Mouse (Mus musculus): ENCODE measurements at regions not wholly inside any gene's neighbourhood (a gene's known extent, or its start where the extent isn't known, plus 50 kb on each side); places are given as distances from the start of the nearest gene placed in this dataset.

GRCm38 (mm10) chr9:47432715-47433114 is 97.3 kb upstream of the Cadm1 start:
- in situ Hi-C loops (cut with MboI, MseI): no loop called here

DNA sequence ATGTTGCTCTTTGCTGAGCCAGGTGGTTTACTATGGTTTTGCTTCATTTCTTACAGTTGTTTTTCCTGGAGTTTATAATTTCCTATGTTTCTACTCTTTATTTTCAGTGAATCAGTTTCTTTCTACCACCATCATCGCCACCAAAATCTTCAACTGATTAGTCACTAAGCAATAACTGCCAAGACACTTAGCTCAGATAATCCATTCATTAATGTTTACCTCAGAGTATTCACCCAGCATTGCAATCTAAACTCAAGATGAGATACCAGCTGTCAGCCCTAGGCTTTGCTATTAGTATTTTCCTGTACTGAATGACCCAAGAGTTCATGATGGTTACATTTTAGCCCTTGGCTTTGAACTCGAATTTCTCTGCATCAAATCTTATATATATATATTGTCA is 96.8 kb upstream of the Cadm1 start:
- in situ Hi-C loops (cut with MboI, MseI): no loop called here

- in situ Hi-C loops (cut with MboI, MseI): no loop called here
Measured at GRCm38 (mm10) chr9:47434091-47434490, 95.9 kb upstream of the Cadm1 start.

DNA sequence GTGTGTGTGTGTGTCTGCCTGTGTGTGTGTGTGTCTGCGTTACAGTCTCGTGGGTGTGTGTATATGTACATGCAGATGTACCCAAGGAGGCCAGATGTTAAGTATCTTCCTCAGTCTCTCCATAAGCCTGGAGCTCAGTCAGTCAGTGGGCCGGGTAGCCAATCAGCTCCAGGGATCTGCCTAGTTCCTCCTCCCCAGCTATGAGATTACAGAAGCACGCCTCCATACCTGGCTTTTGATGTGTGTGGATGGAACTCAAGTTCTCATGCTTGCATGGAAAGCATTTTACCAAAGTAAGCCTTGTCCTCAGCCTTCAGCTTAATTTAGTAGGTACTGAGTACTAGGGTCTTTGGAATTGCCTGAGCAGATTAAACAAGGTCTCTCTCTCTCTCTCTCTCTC is 91.0 kb upstream of the Cadm1 start:
- in situ Hi-C loops (cut with MboI, MseI): no loop called here

DNA sequence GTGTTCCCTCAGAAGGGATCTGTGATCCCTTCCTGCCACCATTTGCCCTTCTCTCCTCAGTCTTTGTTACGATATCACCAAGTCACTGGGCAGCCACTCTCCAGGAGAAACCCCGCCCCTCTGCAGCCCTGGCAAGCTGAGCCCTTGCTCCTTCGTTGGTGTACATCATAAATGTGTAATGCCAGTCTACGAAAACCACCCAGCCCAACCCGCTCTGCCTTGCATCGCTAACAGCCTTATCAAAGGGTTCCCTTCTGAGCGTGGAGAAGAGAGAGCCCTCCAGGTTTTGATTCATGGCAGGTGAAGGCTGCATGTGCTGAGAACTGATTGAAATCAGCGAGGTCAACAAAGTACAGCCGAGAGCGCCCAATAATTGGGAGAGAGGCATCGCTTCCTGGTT is 90.5 kb upstream of the Cadm1 start:
- in situ Hi-C loops (cut with MboI, MseI): no loop called here

- in situ Hi-C loops (cut with MboI, MseI): no loop called here
Measured at GRCm38 (mm10) chr9:47440128-47440527, 89.8 kb upstream of the Cadm1 start.

DNA sequence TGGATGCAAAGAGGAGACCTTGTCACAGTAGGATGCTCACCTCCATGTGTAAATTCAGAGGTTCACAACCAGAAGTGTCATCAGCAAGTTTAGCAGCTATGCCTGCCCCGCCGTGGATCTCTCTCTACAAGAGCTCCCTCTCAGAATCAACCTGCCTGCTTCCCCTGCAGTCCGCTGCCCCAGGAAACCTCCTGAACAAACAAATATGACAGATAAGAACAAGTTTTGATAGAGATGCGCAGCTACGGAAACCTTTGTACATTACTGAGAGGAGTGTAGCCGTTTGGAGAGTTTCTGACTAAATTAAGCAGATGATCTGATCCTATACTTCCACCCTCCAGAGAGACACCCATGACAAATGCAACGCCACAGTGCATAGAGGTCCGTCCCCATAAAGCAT is 88.8 kb upstream of the Cadm1 start:
- in situ Hi-C loops (cut with MboI, MseI): no loop called here

- in situ Hi-C loops (cut with MboI, MseI): no loop called here
Measured at GRCm38 (mm10) chr9:47444168-47444567, 85.8 kb upstream of the Cadm1 start.

DNA sequence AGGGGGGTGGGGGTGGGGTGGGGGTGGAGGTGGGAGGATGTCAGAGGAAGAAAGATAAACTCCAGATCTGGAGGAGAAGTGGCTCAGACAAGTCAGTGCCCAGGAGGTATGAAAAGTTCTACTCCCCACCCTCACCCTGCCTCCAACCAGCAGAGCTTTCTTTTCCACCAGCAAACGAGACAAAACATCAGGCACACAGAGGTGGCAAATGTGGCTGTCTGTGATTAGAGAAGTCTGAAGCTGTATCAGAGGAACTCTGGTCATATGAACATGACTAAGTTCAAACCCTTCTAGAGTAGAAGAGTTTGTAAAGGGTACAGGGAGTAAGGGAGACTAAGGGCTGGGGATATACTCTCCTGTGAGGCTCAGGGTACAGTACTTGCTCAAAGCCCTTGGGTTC is 85.2 kb upstream of the Cadm1 start:
- in situ Hi-C loops (cut with MboI, MseI): no loop called here

DNA sequence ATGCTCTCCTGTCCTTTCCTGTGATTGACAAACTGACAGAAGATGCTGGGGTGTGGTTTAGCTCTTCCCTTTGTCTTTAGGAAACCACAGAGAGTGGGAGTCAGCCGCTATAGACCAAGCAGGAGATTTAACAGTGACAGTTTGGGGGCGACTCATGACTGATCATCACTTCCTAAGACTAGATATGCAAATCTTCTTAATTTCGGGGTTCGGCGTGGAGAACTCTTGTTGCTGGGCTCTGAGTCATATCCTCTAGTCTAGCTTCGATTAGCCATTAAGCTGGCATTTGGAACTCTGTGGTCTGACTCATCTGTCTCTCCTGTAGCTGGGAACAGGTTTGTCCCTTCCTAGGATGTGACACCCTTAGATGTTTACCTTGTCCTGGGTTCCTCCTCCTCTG is 84.6 kb upstream of the Cadm1 start:
- in situ Hi-C loops (cut with MboI, MseI): no loop called here

DNA sequence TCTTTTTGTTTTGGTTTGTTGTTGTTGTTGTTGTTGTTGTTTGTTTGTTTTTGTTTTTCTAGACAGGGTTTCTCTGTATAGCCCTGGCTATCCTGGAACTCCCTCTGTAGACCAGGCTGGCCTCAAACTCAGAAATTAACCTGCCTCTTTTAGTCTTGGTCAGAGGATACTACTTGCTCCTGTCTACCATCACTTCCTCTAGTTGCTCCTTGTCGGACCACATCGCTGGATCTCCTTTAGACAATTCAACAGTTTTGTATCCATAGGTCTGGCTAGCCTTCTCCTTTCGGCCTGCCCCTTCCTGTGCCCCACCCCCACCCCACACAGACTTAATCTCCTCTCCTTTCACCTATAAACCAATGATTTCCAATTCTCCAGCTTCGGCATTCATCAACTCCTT is 77.2 kb upstream of the Cadm1 start:
- in situ Hi-C loops (cut with MboI, MseI): no loop called here

- in situ Hi-C loops (cut with MboI, MseI): no loop called here
Measured at GRCm38 (mm10) chr9:47458721-47459418, 71.1 kb upstream of the Cadm1 start.

GRCm38 (mm10) chr9:47459461-47460049 is 70.4 kb upstream of the Cadm1 start:
- in situ Hi-C loops (cut with MboI, MseI): no loop called here

DNA sequence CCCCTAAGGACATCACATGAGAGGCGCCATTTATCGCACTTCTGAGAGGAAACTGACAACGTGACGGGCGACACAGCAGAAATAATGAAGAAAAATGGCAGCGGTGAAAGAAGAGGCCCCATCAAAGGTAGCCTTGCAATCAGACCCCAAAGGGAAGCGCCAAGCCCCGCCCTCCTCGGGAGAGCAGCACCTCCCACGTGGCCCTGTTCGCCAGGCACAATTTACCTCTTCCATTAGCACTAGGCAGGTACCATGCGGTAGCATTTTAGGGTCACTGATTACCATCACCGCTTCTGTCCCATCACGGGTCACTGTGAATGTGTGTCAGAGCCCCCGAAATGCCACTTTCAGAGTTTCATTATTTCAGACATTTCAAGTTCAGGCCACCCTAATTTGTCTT is 69.7 kb upstream of the Cadm1 start:
- in situ Hi-C loops (cut with MboI, MseI): no loop called here

- in situ Hi-C loops (cut with MboI, MseI): no loop called here
Measured at GRCm38 (mm10) chr9:47461915-47462314, 68.1 kb upstream of the Cadm1 start.

GRCm38 (mm10) chr9:47466767-47467166 is 63.2 kb upstream of the Cadm1 start:
- in situ Hi-C loops (cut with MboI, MseI): no loop called here

DNA sequence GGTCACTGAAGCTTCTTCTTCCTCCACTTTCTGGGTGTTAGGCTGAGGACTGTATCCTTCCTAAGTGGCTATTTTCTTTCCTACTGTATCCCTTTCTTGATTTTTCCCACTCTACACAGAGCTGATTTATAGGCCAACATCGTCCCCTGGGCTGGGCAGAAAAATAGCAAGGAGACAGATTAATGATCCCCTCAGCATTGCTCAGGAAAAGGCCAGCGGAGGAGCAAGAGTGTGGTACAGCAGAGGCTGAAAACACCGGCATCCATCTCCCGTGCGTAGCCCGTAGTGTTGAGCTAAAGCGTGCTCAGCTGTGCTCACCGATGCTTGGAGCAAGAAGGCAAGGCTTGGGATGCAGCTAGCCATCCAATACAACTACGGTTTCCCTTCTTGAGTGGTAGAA is 62.2 kb upstream of the Cadm1 start:
- in situ Hi-C loops (cut with MboI, MseI): no loop called here

- in situ Hi-C loops (cut with MboI, MseI): no loop called here
Measured at GRCm38 (mm10) chr9:47469576-47469975, 60.4 kb upstream of the Cadm1 start.

GRCm38 (mm10) chr9:47470741-47471140 is 59.2 kb upstream of the Cadm1 start:
- in situ Hi-C loops (cut with MboI, MseI): no loop called here

DNA sequence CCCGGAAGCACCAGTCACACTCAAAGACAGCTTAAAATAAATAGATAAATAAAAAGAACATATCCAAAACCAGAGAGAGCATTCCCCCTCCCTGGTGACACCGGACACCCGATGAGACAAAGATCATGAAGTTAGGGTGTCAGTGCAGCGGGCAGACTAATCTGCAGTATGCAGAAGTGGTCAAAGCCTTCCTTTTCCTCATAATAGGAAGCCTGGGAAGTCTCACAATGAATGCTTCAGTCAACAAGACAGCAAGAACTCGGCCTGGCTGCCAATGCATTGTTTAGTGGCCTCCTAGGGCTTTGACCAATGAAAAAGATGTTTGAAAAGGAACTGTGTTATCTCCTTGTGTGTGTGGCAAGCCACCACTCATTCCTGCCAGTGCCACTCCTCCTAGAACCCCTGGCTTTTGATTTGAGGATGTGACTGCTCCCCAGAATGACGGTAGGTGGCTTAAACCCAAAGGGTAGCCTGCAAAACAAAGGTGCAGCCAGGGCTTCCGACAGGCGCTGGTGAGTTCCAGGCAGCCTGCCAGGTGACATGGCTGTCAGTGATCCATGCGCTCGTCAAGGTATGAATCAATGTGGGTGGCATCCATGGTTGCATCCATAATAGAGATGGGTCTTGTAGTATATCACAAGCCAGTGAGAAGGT is 58.1 kb upstream of the Cadm1 start:
- in situ Hi-C loops (cut with MboI, MseI): no loop called here

GRCm38 (mm10) chr9:47473776-47474365 is 56.1 kb upstream of the Cadm1 start:
- in situ Hi-C loops (cut with MboI, MseI): no loop called here

- in situ Hi-C loops (cut with MboI, MseI): no loop called here
Measured at GRCm38 (mm10) chr9:47474776-47475175, 55.2 kb upstream of the Cadm1 start.

DNA sequence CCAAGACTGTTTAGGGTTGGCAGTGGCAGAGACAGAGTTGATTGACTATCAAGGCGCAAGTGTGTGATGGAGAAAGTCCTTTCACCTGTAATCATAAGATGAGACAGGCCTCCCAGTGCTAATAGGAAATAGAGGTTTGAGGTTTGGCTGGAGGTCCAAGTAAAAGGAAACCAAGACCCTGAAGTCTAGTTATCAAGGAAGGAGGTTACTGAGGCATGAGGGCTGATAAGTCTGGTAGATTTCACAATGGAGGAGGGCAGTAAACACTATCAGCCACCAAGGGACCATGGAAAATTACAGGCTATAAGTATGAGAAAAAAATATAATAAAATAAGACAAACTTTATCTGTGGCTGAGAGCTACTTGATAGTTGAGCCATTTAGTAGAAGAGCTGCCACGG is 52.1 kb upstream of the Cadm1 start:
- in situ Hi-C loops (cut with MboI, MseI): no loop called here

All from regulatory T cell (primary cell).